Mouse (Mus musculus): ENCODE results near the gene Runx1. TPM values are rescaled to one million over a fixed set of nuclear protein-coding genes. Genes with fewer than 3 reads are reported as not detected.
A peak's percentile ranks its signal among the peaks of the same experiment; 100 is the strongest.

The Runx1 gene
- polyA plus RNA-seq, 1 experiment = 32.5 TPM

GRCm38 (mm10) chr16:92699531-92700397 lies 126.2 kb downstream of the Runx1 start:
- Histone ChIP-seq H3K4me3 (replicated peaks; ENCODE audit: extremely low read depth, low read depth, low read length) (no peak overlapping the region), H3K4me1 (ENCODE audit: control insufficient read depth, insufficient read depth, low read length) (peaks cover 3% of the 10 kb centered on the region; the same call in 1 of the 2 replicates)
- DNase-seq = peak; percentile 27
- no peak for TF ChIP-seq CTCF (IDR thresholded peaks at IDR 0.05; ENCODE audit: insufficient read depth, low read length)
- TF ChIP-seq POLR2A (IDR thresholded peaks at IDR 0.05; ENCODE audit: borderline replicate concordance, extremely low read depth, low read depth, low read length) = no peak
- WGBS = 22% methylated on average over 27 of the region's 27 CpGs

DNA sequence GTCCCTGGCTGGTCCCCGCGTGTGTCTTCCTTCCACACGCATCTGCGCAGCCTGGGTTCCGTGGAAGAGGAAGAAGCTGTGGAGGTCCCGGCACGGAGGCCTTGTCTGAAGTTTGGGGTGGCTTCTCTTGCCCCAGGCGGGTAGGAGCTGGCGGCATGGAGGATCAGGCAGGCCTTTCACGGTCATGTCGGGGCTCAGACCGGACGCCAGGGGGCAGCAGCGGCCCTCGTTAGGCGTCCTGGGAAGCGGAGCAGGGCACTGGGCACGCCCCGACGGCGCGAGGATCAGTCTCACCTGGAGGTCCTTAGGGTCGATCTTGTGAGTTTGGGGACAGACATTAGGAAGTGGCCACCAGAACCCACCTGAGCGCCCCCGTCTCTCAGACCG lies 127.3 kb downstream of the Runx1 start:
- H3K4me1 ChIP-seq (ENCODE audit: control insufficient read depth, insufficient read depth, low read length) = peaks cover 3% of the 10 kb centered on the region; the same call in 1 of the 2 replicates

GRCm38 (mm10) chr16:92697737-92698611 lies 128.0 kb downstream of the Runx1 start:
- Histone ChIP-seq H3K4me1 (ENCODE audit: control insufficient read depth, insufficient read depth, low read length) (peaks cover 3% of the 10 kb centered on the region; the same call in 1 of the 2 replicates), H3K4me3 (replicated peaks; ENCODE audit: extremely low read depth, low read depth, low read length) (peak overlapping the region; percentile 67)
- TF ChIP-seq CTCF (IDR thresholded peaks at IDR 0.05; ENCODE audit: insufficient read depth, low read length) = no peak
- no peak for TF ChIP-seq POLR2A (IDR thresholded peaks at IDR 0.05; ENCODE audit: borderline replicate concordance, extremely low read depth, low read depth, low read length)
- under 1% methylated on average over 48 of the region's 48 CpGs for WGBS
- peak; percentile 73 for DNase-seq

More for the DNA sequence above, 127.3 kb downstream of the Runx1 start:
- TF ChIP-seq CTCF (IDR thresholded peaks at IDR 0.05; ENCODE audit: insufficient read depth, low read length) (peak; percentile 52), POLR2A (IDR thresholded peaks at IDR 0.05; ENCODE audit: borderline replicate concordance, extremely low read depth, low read depth, low read length) (no peak)
- peak; percentile 90 for DNase-seq
- H3K4me3 ChIP-seq (replicated peaks; ENCODE audit: extremely low read depth, low read depth, low read length) = peak overlapping the region; percentile 67
- whole genome bisulfite sequencing = under 1% methylated on average over 26 of the region's 26 CpGs

- 1% methylated on average over 53 of the region's 53 CpGs for WGBS
- peak; percentile 79 for DNase-seq
- no peak for TF ChIP-seq CTCF (IDR thresholded peaks at IDR 0.05; ENCODE audit: insufficient read depth, low read length)
- peak; percentile 89 for TF ChIP-seq POLR2A (IDR thresholded peaks at IDR 0.05; ENCODE audit: borderline replicate concordance, extremely low read depth, low read depth, low read length)
- peak overlapping the region; percentile 67 for H3K4me3 ChIP-seq (replicated peaks; ENCODE audit: extremely low read depth, low read depth, low read length)
- H3K4me1 ChIP-seq (ENCODE audit: control insufficient read depth, insufficient read depth, low read length) = peaks cover 3% of the 10 kb centered on the region; the same call in 1 of the 2 replicates
These were observed 128.7 kb downstream of the Runx1 start for GRCm38 (mm10) chr16:92697227-92697736.

- DNase-seq = peak; percentile 68
- TF ChIP-seq CTCF (IDR thresholded peaks at IDR 0.05; ENCODE audit: insufficient read depth, low read length) = no peak
- peak; percentile 45; the same call in 1 of the 2 replicates for TF ChIP-seq POLR2A (IDR thresholded peaks at IDR 0.05; ENCODE audit: borderline replicate concordance, extremely low read depth, low read depth, low read length)
- under 1% methylated on average over 24 of the region's 24 CpGs for WGBS
- peaks cover 3% of the 10 kb centered on the region; the same call in 1 of the 2 replicates for H3K4me1 ChIP-seq (ENCODE audit: control insufficient read depth, insufficient read depth, low read length)
- H3K4me3 ChIP-seq (replicated peaks; ENCODE audit: extremely low read depth, low read depth, low read length) = peak overlapping the region; percentile 67
These were observed 129.4 kb downstream of the Runx1 start for GRCm38 (mm10) chr16:92696411-92697015.

- Histone ChIP-seq H3K4me3 (replicated peaks; ENCODE audit: extremely low read depth, low read depth, low read length) (peak overlapping the region; percentile 74), H3K4me1 (ENCODE audit: control insufficient read depth, insufficient read depth, low read length) (peaks cover 3% of the 10 kb centered on the region; the same call in 1 of the 2 replicates)
- TF ChIP-seq POLR2A (IDR thresholded peaks at IDR 0.05; ENCODE audit: borderline replicate concordance, extremely low read depth, low read depth, low read length) (no peak), CTCF (IDR thresholded peaks at IDR 0.05; ENCODE audit: insufficient read depth, low read length) (no peak)
- DNase-seq = no peak
- 21% methylated on average over 12 of the region's 12 CpGs for WGBS
These were observed 130.0 kb downstream of the Runx1 start for GRCm38 (mm10) chr16:92695981-92696380.

DNA sequence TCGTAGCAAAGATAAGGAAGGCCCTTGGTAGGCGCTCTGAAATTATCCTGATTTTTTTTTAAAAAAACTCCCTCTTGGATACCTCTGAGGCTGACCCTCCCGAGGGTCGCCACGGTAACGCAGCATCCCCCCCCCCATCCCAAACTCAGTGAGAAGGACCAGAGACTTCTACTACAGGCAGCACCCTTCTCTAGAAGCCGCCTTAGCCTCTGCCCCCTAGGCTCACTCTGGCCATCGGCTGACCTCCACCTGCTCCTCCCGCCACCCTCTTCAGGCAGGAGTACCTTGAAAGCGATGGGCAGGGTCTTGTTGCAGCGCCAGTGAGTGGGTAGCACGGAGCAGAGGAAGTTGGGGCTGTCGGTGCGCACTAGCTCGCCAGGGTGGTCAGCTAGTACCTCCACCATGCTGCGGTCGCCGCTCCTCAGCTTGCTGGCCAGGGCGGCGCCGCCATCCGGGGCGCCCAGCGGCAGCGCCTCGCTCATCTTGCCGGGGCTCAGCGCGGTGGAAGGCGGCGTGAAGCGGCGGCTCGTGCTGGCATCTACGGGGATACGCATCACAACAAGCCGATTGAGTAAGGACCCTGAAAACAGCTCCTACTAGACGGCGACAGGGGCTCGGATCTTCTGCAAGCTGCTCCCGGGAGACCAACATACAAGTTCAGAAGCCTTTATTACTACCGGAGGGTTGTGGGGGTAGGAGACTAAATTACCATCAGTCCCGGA lies 130.6 kb downstream of the Runx1 start:
- 9% methylated on average over 43 of the region's 43 CpGs for WGBS
- peak; percentile 69 for DNase-seq

DNA sequence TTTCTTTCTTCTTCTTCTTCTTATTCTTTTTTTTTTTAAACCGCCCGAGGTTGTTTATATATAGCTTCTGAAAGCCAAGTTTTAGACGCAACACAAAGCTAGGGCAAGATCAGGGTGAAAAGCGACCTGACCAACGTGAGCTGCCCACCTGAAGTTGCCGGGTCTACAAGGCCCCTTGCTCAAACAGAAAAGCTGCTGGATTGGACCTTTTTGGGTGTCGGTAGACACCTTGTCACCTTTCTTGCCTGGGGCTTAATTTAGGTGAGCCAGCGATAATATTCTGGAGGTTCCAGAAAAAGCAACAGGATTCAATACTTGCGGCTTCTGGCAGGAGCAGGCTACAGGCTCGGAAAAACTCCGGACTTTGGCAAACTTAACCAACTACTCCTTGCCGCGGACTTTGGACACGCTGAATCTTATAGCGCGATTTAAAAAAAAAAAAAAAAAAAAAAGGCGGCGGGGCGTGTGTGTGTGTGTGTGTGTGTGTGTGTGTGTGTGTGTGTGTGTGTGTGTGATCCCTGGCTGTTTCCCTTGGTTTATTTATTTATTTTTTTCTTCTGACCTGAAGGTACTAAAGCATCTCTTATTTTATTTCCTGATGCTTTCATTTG lies 131.3 kb downstream of the Runx1 start:
- Histone ChIP-seq H3K4me1 (ENCODE audit: control insufficient read depth, insufficient read depth, low read length) (peaks cover 5% of the 10 kb centered on the region; the same call in 1 of the 2 replicates), H3K4me3 (replicated peaks; ENCODE audit: extremely low read depth, low read depth, low read length) (peak overlapping the region; percentile 70)
- TF ChIP-seq CTCF (IDR thresholded peaks at IDR 0.05; ENCODE audit: insufficient read depth, low read length) (no peak), POLR2A (IDR thresholded peaks at IDR 0.05; ENCODE audit: borderline replicate concordance, extremely low read depth, low read depth, low read length) (no peak)
- 21% methylated on average over 18 of the region's 19 CpGs for WGBS
- DNase-seq = peak; percentile 47

More for the DNA sequence above, 130.6 kb downstream of the Runx1 start:
- Histone ChIP-seq H3K4me3 (replicated peaks; ENCODE audit: extremely low read depth, low read depth, low read length) (peak overlapping the region; percentile 74), H3K4me1 (ENCODE audit: control insufficient read depth, insufficient read depth, low read length) (peaks cover 5% of the 10 kb centered on the region; the same call in 1 of the 2 replicates)
- TF ChIP-seq CTCF (IDR thresholded peaks at IDR 0.05; ENCODE audit: insufficient read depth, low read length) = no peak
- TF ChIP-seq POLR2A (IDR thresholded peaks at IDR 0.05; ENCODE audit: borderline replicate concordance, extremely low read depth, low read depth, low read length) = peak; percentile 68; the same call in 1 of the 2 replicates

Measured in lung, adult 2 months (tissue).